In the genomic region with DNA sequence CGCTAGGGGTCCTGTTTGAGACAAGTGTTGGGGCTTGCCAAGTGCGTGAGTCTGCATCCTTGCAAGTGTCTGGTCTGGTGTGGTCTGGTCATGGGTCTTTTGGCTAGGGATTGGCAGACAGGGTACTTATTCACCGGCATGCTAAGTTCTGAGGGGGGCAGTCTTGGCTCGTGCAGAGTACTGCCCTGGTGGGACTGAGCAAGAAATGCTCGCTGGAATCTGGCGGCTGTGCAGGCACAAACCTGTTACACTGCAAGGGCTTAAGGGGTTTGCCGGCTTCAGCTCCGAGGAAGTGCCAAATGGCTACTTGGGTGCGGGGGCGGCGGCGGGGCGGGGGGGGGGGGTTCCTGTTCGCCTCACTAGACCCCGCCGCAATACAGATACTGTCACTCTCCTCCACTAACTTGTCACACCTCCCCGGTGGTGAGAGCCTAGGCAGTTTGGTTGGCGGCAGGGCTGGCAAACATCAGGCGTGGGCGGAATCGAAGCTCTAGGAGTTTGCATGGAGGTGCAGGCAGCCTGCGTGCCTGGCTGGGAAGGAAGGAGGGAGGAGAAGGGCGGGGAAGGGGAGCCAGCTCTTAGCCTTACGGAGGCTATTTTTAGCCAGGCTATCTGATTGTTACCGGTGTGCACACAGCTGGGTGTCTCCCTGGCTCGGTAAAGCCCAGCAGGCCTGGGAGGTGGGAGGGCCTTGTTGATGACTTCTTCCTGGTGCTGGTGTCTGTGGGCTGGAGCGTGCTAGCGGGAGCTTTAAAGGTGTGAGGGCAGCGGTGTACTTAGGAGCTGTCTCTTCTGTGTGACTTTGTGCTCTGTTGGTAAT, we compare ENCODE assay signal across 7 mouse cellular contexts. TPM values are rescaled to one million over a fixed set of nuclear protein-coding genes. Genes with fewer than 3 reads are reported as not detected.
A peak's percentile ranks its signal among the peaks of the same experiment; 100 is the strongest.
DNase-seq lines count a peak whose midpoint lies in the region; ATAC-seq lines count a peak whose summit lies in the region.

No protein-coding gene starts in this region.

- peak overlapping the region; percentile 36 for H3K4me3 ChIP-seq in intestine, embryonic 15.5 days (replicated peaks)
- peak overlapping the region; percentile 50 for H3K4me3 ChIP-seq in midbrain, embryonic 10.5 days

- no peaks in the 10 kb centered on the region for H3K9me3 ChIP-seq in intestine, embryonic 15.5 days
- H3K9me3 ChIP-seq in midbrain, embryonic 10.5 days (replicated peaks) = no peaks in the 10 kb centered on the region

- peaks cover 26% of the 10 kb centered on the region for H3K4me1 ChIP-seq in intestine, embryonic 15.5 days (replicated peaks)
- H3K4me1 ChIP-seq in midbrain, embryonic 10.5 days = peaks cover 28% of the 10 kb centered on the region

- no peaks in the 10 kb centered on the region for H3K27me3 ChIP-seq in intestine, embryonic 15.5 days (replicated peaks)
- peaks cover 27% of the 10 kb centered on the region for H3K27me3 ChIP-seq in midbrain, embryonic 10.5 days (ENCODE audit: low read depth, poor library complexity, severe bottlenecking)

- H3K9ac ChIP-seq in intestine, embryonic 15.5 days = peak overlapping the region; percentile 42; the same call in 1 of the 2 replicates

- 4% methylated on average over 29 of the region's 29 CpGs for WGBS in intestine, embryonic 15.5 days
- 4% methylated on average over 29 of the region's 29 CpGs for WGBS in midbrain, embryonic 10.5 days

- H3K4me2 ChIP-seq in intestine, embryonic 15.5 days (replicated peaks) = peak overlapping the region; percentile 82

- peak; percentile 95 for ATAC-seq in intestine, embryonic 15.5 days

- peak; percentile 78 for DNase-seq in adrenal gland, postnatal 10 days
- peak; percentile 70 for DNase-seq in embryo, embryonic 11 days
- DNase-seq in gastrocnemius, postnatal 14 days = peak; percentile 56
- peak; percentile 89 to 90 for DNase-seq in left cerebral cortex, postnatal 36 days (ENCODE audit: low spot score in 2 of 2)
- DNase-seq in midbrain, embryonic 10.5 days (ENCODE audit: low spot score) = peak; percentile 36
- peak; percentile 51 for DNase-seq in spleen, adult 12 weeks (ENCODE audit: low spot score)

- H3K36me3 ChIP-seq in intestine, embryonic 15.5 days = 0 out of 2 replicates have a peak, but pooled peaks cover 1% of the 10 kb centered on the region
- H3K36me3 ChIP-seq in midbrain, embryonic 10.5 days = peaks cover 9% of the 10 kb centered on the region; the same call in 1 of the 2 replicates

- intact Hi-C loops in gastrocnemius, postnatal 14 days (cut with DNase I; ENCODE audit: low total_unique reads) = no loop called here
- intact Hi-C loops in left cerebral cortex, postnatal 36 days (cut with DNase I) = no loop called here

- peak overlapping the region; percentile 74 for H3K27ac ChIP-seq in intestine, embryonic 15.5 days
- H3K27ac ChIP-seq in midbrain, embryonic 10.5 days (replicated peaks) = peak overlapping the region; percentile 50

RNA-seq across cellular contexts. Expression of a gene that starts 6.4 kb away (rescaled TPM):
- 10 to 100 TPM; 16.7 to 18.5 TPM for total RNA-seq in adrenal gland, postnatal 10 days (2021)
- 10 to 100 TPM; 15.5 to 18.5 TPM for total RNA-seq in gastrocnemius, postnatal 14 days (2021)
- polyA plus RNA-seq in intestine, embryonic 15.5 days (2015; fragmentation: Nextera tagmentation; extraction: Ambion mirVana) = 3.9 and 4.5 TPM in 2 replicates
- total RNA-seq in left cerebral cortex, postnatal 36 days (2021) = 10 to 100 TPM; 28.8 to 30.3 TPM
- polyA plus RNA-seq in midbrain, embryonic 10.5 days (2016; fragmentation: Nextera tagmentation; extraction: Ambion mirVana) = 2.0 and 2.4 TPM in 2 replicates

RNA-seq across cellular contexts. Expression of a gene that starts 24.7 kb away (rescaled TPM):
- total RNA-seq in adrenal gland, postnatal 10 days (2021) = 10 to 100 TPM; 10.1 to 12.9 TPM
- 1 to 10 TPM; 1.2 to 1.9 TPM for total RNA-seq in gastrocnemius, postnatal 14 days (2021)
- polyA plus RNA-seq in intestine, embryonic 15.5 days (2015; fragmentation: Nextera tagmentation; extraction: Ambion mirVana) = 11.3 and 13.4 TPM in 2 replicates
- total RNA-seq in left cerebral cortex, postnatal 36 days (2021) = 100 to 1,000 TPM; 125 to 138 TPM
- 42.0 and 63.0 TPM in 2 replicates for polyA plus RNA-seq in midbrain, embryonic 10.5 days (2016; fragmentation: Nextera tagmentation; extraction: Ambion mirVana)

RNA-seq across cellular contexts. Expression of a gene that starts 29.8 kb away (rescaled TPM):
- 1 to 10 TPM; 1.7 to 2.2 TPM for total RNA-seq in adrenal gland, postnatal 10 days (2021)
- 1 to 10 TPM in 1 of 2 experiments, under 1 TPM in 1; 1.00 to 1.6 TPM for total RNA-seq in gastrocnemius, postnatal 14 days (2021)
- polyA plus RNA-seq in intestine, embryonic 15.5 days (2015; fragmentation: Nextera tagmentation; extraction: Ambion mirVana) = 2.5 TPM in 2 replicates
- total RNA-seq in left cerebral cortex, postnatal 36 days (2021) = under 1 TPM; 0.64 to 0.88 TPM
- 1.4 and 1.9 TPM in 2 replicates for polyA plus RNA-seq in midbrain, embryonic 10.5 days (2016; fragmentation: Nextera tagmentation; extraction: Ambion mirVana)

RNA-seq across cellular contexts. Expression of a gene that starts 48.1 kb away (rescaled TPM):
- total RNA-seq in adrenal gland, postnatal 10 days (2021) = 10 to 100 TPM; 44.8 to 45.8 TPM
- total RNA-seq in gastrocnemius, postnatal 14 days (2021) = 10 to 100 TPM; 19.0 to 23.6 TPM
- polyA plus RNA-seq in intestine, embryonic 15.5 days (2015; fragmentation: Nextera tagmentation; extraction: Ambion mirVana) = 56.3 and 59.8 TPM in 2 replicates
- 100 to 1,000 TPM; 170 to 184 TPM for total RNA-seq in left cerebral cortex, postnatal 36 days (2021)
- polyA plus RNA-seq in midbrain, embryonic 10.5 days (2016; fragmentation: Nextera tagmentation; extraction: Ambion mirVana) = 57.2 and 63.6 TPM in 2 replicates

Comparison
In these comparisons a context has a peak if more than half of its experiments do, and no peak if none do; other contexts are left out.
1. Peak in every context shown above with its lines: DNase-seq, ATAC-seq, H3K4me3 ChIP-seq and H3K27ac ChIP-seq.
2. DNase-seq: peak in every context shown above with its lines; median percentile 90 in left cerebral cortex, postnatal 36 days; 78 in adrenal gland, postnatal 10 days; 70 in embryo, embryonic 11 days; 56 in gastrocnemius, postnatal 14 days; 51 in spleen, adult 12 weeks; 36 in midbrain, embryonic 10.5 days.
3. RNA of a gene that starts 24.7 kb away (total RNA-seq): 125 to 138 TPM in left cerebral cortex, postnatal 36 days; 10.1 to 12.9 TPM in adrenal gland, postnatal 10 days and 1.2 to 1.9 TPM in gastrocnemius, postnatal 14 days; every median in the first group is over 4 times any median in the second.